Comparison of ENCODE assay signal across 17 mouse cellular contexts in the genomic region with DNA sequence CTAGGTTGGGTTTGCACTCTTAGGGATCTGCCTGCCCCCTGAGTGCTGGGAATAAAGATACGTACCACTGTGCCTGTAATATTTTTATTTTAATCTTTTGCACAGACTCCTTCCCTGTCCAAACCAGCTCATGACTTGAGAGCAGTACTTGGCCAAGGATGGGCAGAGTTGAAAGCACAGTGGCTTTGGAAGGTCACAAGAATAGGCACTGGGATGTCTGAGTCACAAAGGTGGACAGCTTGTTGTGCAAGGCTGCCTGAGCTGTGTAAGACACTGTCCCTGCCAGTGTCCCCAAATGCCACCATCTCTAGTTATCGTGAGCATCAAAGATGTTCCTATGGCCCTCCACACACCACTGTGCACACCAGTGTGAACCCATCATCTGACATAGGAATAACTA. TPM values are rescaled to one million over a fixed set of nuclear protein-coding genes. Genes with fewer than 3 reads are reported as not detected.
DNase-seq lines count a peak whose midpoint lies in the region.
"Had no signal": no experiment of that assay in that cellular context is flagged by ENCODE, and none has a peak within 500 bp of the region (broad histone marks: within the 10 kb centered on the region; RNA-seq: fewer than 3 reads in every experiment).

No protein-coding gene starts in this region.

- DNase-seq in adrenal gland, adult 2 months, result peak; percentile 61
- no peak for DNase-seq in adrenal gland, postnatal 25 days
- DNase-seq in heart, adult 11 months, result peak; percentile 89
- no peak for DNase-seq in heart, adult 9 months (ENCODE audit: low spot score in 2 of 2)
- DNase-seq in 416B (ENCODE audit: low read depth) (peak; percentile 34), adipocyte (ENCODE audit: low spot score) (peak; percentile 36)
- DNase-seq in embryo, embryonic 9.5 days (ENCODE audit: extremely low spot score), result no peak
- DNase-seq in T-cell, adult 2 months (ENCODE audit: low spot score), result no peak
- DNase-seq: B cell, adult 2 months; cerebellum, adult 11 months; cerebellum, adult 18-20 months; cerebellum, adult 8-10 months; cerebellum, adult 9-11 months; cerebellum, postnatal 14 days; cerebellum, postnatal 36 days; embryo, embryonic 11 days; forebrain, postnatal 0 days had no signal

RNA-seq across cellular contexts. Expression of a gene that starts 58.3 kb away (rescaled TPM):
- total RNA-seq in adrenal gland, adult 2 months (2021), result 1 to 10 TPM in 1 of 2 experiments, under 1 TPM in 1; 0.97 to 3.0 TPM
- 0.07 and 0.13 TPM in 2 replicates for polyA plus RNA-seq in adrenal gland, adult 2 months (2012; rRNA removed)
- total RNA-seq in adrenal gland, postnatal 25 days (2021), result 4.6 TPM in 2 replicates

Comparison
In these comparisons a context has a peak if more than half of its experiments do, and no peak if none do; other contexts are left out.
1. DNase-seq: peak in adrenal gland, adult 2 months (single experiment), heart, adult 11 months (single experiment), 416B (single experiment) and adipocyte (single experiment); none in adrenal gland, postnatal 25 days (single experiment), heart, adult 9 months (0 of 2), embryo, embryonic 9.5 days (single experiment) and T-cell, adult 2 months (single experiment).